Mouse (Mus musculus) spleen, adult 18-20 months (tissue): Measurements from ENCODE around the gene Smurf1.

Experiments
- DNase-seq, 2 experiments: peaks; one replicate each; pipeline ENCODE4 v3.0.0; 2022; ENCODE audit warnings: mixed read lengths in 2 of 2

The Smurf1 gene

DNA sequence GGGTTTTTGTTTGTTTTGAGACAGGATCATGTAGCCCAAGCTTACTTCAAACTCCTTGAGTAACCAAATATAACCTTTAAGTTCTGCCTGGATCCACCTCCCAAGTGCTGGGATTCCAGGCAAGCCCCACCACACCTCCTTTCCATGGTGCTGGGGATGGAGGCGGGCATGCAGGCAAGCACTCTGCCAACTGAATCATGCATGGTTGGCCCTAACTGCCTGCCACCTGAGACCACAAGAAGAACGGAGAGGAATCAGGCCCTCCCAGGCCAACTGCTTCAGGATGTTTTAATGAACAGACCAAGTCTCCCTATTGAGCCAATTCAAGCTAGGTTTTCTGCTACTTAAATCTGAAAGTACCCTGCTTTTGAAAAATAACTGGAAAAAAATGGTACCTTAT lies 13.1 kb downstream of the Smurf1 start:
- DNase-seq: no peak

DNA sequence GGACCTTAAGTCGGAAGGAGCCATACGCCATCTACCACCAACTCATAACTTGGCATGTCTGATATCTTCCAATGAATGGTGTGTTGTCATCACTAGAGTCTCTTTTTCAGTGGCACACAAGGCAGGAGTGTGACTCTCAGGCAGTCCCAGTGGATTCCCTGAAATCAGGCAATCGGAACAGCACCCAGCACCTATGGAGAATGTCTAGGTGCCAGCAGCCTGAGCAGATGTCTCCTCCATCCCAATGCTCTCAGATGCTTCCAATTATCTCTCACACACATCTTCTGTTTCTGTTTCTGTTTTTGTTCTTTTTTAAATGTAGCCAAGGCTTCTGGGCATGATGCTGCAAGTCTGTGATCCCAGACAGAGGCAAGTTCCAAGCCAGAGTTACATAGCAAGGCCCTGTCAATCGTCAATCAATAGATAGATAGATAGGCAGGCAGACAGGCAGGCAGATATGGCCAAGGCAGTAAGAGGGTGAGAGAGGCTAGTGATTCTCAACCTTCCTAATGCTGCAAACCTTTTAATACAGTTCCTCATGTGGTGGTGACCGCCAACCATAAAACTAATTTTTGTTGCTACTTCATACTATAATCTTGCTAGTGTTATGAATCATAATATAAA lies 15.1 kb downstream of the Smurf1 start:
- DNase-seq: no peak

DNA sequence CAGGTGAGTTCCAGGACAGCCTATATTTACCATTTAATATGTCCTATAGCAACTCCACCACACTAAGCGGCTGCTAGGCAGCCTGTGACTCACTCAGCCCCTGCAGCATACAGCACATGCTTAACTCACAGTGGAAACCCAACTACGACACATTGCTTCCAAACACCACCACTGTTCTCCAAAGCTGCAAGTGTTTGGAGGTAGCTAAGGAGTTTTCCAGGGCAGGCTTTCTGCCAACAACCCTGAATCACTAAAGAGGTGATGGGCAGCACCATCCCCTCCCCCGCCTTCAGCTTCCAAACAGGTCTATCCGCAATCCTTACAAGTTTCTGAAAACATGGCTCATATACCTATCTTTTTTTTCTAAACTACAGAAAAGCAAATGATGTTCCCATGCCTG lies 15.8 kb downstream of the Smurf1 start:
- no peak for DNase-seq

DNA sequence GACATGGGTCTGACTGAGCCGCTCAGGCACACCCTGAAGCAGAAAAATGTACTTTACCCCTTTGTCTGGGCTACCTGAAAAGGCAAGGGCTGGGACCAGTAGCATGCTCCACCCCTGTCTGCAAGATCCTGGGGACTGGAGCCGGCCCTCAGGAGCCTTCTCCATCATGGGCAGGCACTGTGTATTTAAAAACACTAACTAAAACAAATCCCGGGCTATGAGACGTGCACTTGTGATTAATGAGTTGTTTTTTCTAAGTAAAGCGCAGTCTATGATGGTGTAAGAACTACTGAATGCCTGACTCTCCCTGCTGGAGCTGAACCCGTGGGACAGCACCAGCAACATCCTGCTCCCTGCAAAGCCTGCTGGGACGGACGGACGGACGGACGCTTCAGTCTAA lies 17.2 kb downstream of the Smurf1 start:
- DNase-seq: no peak

DNA sequence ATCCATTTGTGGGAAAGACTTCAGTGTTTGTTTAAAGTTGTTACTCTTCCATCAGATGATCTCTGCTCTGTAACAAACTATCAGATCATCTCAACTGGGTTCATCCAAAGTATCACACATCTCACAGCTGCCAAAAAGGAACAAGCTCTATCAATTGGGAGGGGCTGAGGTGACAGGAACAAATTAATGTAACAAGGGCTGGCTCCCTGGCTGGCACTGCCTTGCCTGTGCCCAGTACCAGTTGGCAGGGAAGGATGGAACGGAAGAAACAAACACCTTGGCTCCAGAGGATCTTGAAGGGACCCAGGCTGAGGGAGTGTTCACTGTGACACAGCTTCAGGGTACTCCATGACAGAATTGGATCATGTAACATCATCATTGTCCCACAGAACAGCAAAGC lies 17.6 kb downstream of the Smurf1 start:
- no peak for DNase-seq

DNA sequence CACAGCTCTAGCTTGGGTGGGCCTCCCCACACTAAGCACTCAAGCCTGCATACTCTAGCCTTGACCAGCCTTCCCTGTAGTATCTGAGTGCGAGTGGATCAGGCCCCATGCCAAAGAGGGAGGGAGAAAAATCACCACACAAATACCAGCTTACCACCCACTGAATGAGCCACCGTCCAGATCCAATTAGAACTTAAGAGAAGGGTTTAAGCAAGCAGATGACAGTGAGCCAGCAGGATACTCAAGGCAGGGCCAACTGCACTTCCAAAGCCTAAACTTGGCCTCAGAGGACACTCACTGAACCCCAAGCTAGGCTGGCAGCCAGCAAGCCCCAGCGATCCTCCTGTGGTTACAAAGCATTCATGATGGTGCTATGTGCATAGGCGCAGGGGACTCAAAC lies 19.6 kb downstream of the Smurf1 start:
- DNase-seq: no peak

DNA sequence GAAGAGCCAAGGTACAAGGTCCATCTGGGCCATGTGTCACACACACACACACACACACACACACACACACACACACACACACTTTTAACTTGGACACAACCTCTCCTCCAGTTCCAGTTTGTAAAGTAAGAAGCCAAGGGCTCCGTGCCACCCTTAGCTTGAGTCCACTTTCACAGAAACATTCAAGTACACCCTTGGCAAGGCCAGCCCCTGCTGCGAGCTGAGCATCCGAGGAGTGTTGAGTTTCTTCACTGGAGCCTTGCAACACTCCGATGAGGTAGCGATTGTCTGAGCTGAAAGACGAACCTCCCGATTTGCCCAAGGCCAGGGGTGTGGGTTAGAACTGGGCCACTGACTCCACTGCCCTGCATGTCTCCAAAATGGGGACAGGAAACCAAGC lies 20.7 kb downstream of the Smurf1 start:
- DNase-seq: no peak

DNA sequence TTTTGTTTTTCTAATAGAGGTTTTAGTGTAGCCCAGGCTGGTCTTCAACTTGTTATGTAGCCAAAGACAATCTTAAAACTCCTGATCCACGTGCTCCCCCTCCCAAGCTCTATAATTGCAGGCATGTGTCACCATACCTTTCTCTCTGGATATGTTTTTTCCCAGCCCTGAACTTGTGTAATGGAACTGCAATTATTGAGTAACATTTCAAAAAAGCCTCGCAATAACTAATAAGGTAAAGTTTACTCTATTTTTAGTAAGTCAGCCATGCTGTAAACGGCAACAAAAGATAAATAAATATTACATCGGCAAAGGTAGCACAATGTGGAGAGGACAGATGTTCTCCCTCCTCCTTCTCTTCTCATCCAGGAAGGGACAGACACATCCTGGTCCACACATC lies 21.3 kb downstream of the Smurf1 start:
- DNase-seq: no peak

DNA sequence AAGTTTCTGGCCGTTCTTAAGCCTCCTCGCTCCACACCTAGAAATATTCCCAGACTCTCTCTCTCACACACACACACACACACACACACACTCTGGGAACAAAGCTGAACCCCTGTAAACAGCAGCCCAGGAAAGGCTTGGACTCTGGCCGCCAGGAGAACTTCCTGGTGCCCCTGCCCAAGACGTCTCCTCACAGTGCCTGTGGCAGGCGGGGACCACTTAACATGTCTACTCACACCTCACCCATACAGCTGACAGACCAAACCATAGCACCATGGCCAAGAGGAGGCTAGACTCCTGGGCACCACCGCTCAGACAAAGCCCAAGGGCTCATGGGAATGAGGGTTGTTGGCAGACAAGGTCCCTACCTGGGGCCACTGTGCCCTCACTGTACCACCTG lies 22.3 kb downstream of the Smurf1 start:
- no peak for DNase-seq

DNA sequence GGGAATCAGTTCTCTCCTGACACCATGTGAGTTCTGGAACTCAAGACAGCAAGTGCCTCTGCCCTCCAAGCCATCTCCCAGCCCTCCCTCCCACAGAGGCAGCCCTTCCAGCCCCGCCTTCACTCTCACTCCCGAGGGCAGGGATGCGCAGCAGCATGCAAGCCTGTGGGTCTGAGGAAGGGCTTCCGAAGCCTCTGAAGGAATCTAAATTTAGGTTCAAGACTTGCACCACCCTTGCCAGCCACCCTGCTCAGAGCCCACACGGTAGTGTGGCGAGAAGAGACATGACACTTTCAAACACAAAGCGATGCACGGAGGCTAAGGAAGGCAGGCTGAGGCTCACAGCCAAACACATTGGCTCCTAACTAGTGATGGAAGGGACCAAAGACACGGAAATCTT lies 23.2 kb downstream of the Smurf1 start:
- no peak for DNase-seq

DNA sequence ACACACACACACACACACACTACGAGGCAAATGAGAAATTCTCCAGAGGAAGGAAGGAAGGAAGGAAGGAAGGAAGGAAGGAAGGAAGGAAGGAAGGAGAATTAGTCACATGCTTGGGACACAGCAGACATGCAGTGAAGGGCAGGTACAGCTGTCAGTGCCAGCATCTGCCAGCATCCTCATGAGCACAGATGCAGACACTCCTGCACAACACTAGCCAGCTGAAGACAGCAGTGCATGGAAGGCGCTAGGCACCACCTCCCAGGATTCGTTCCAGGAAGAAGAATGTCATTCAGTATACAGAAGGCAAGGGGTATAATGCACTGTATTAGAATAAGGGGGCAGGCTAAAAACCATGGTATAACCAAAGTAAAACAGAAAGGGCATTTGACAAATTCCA lies 24.7 kb downstream of the Smurf1 start:
- DNase-seq: no peak

DNA sequence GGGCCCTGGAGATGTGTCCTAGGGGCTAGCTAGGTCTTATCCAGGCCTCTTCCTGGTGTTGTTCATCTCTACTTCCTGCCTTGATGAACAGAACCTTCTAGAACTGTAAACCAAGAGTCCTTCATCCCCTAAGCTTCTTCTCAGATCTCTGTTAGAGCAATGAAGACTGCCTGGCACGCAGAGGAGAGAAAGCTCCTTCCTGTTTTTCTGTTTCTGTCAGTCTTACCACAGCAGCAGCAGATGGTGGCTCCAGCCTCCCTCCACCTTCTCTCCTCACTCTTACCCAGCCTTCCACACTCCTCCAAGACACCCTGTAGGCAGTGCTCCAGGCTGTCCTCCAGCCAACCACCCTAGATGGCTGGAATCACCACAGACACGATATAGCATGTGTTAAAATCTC lies 28.3 kb downstream of the Smurf1 start:
- no peak for DNase-seq

DNA sequence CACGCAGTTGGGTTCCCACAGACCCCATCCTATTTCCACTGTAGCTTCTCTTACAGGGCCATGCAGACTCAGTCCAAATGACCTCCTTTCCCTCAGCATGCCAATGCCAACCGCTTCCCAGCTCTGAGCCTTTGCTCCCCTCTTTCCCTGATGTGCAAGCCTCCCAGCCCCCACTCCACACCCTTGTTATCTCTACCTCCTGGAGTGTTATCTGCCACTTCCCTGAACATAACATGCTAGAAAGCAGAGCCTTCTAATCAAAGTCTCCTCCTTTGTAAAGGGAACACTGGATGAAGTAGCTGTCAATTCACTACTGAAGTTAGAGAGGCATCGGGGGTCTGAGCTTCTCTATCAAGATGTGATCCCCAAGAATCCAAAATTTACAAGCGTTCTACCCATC lies 32.2 kb downstream of the Smurf1 start:
- DNase-seq: no peak

DNA sequence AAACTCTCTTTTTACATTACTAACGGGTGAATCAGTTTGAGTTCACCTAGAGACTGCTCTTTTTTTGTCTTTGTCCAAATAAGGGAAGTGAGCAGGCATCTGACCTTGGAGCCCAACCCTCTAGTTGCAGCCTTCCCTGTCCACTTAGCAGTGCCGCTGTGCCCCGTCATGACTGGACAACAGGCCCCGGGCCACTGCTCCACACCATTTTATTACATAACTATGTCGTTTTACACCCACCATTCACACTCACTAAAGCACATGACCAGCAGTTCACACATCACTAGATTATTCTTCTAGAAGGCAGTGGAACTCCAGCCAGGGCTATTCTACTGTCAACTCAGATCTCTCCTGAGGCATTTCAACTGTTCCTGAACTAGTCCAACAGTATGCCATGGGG lies 33.8 kb downstream of the Smurf1 start:
- DNase-seq: no peak

DNA sequence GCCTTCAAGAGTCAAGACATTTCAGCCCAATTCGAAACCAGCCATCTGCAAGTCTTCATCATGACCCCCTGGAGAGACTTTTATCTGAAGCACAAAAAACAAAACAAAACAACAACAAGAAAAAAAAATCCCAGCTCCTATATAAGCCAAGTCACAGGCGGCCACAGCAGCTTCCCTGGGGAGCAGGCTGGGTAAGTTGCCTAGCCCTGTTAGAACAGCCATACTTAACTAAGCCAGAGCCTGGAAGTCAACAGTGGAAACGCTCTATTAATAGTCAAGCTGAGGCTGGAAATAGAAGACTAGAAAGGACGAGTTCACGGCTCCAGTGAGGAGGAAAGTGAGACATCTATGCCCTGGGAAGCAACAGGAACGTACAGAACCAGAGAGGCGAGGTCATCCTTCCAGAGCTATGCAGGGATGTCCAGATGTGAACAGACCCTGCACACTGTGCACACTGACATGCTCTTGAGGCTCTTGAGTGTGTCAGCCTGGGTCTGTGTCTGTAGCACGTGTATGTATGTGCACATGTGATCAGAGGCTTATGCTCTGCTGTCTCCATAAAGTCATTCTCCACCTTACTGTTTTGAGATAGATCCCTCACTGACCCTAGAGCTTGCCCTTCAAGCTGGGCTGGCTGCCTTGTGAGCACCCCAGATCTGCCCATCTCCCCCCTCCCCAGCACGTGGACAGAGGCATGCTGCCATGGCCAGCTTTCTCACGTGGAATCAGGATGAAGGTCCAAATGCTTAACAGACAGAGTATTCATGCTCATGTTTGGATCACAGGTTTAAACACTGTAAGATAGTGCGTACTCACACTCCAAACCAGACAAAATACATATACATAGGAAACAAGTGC lies 36.6 kb downstream of the Smurf1 start:
- DNase-seq: no peak

DNA sequence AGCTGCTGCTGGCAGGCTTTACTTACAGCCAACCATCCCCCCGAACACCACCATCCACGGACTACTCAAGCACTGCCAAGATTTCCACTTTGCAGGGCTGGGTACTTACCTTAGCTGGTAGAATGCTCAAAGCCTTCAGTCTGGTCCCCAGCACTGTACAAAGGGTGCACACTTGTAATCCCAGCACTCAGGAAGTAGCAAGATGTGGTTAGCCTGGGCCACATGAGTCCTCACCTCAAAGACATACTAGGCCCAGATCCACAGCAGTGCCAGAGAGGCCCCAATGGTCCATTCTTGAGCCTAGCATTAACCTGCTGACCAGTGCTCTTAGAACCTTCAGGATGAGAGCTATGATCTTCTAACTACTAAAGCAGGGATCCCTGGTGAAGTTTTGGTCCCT lies 39.4 kb downstream of the Smurf1 start:
- no peak for DNase-seq

DNA sequence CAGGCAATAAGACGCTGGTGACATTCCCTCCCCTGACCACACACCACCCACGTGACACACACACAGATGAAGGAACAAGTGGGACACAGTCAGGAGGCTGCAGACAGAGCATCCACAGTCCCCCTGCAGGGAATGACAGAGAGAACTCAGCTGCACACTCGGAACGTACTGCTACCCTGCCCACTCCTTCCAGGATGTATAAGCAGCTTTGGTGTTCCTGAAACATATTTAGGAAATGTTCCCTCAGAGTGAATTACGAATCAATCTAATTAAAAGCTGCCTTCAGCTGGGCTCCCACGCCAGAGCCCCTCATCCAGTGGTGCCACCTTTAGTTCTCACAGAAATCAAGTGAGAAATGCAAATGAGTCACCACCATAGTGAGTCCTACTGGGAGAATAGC lies 42.3 kb downstream of the Smurf1 start:
- DNase-seq: no peak

DNA sequence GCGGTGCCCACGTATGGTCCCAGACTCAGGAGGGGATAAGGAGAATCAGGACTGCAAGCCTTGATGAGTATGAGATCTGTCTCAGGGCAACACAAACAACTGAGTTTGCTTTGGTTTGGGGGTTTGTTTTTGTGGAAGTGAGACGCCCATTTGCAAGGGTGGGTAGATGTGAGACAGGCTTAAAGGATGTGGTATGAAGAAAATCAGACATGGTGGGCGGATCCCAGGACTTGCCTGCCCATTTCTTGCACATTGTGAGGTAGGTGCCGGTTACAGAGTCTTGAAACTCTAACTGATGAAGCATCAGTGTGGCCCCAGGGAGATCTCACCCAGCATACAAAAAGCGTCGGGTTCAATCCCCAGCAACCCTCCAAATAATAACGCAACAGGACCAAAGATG lies 45.9 kb downstream of the Smurf1 start:
- no peak for DNase-seq

DNA sequence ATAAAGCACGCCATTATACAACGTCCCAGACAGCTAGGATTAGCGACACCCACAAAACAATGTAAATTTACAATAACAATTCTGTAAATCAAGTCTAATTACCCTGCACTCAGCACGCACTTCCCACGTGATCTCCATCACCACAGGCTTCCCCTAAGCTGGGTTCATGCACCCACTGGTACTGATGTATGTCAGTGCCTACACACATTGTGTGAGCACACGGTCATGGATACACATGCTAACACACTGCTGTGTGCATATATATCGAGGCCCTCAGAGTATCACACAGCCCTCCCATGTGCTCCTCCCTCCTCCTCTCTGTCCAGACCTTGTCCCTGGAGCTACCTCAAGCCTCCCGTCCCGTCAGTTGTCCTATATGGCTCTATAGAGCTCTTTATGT lies 46.5 kb downstream of the Smurf1 start:
- DNase-seq: no peak

DNA sequence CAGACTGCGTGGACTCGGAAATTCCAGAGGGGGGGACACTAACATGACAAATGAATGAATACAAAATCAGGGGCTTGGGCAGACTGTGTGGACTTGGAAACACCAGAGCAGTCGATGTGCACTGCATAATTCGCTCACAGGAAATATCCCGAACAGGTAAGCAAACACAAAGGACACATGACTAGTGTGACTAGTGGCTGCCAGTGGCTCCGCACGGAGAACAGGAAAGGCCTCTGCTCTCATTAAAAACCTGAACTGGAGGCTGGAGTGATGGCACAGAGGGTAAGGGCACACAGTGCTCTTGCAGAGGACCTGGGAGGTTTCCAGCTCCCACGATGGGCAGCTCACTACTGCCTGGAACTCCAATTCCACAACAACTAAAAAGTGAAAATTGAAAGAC lies 47.4 kb downstream of the Smurf1 start:
- DNase-seq: no peak

DNA sequence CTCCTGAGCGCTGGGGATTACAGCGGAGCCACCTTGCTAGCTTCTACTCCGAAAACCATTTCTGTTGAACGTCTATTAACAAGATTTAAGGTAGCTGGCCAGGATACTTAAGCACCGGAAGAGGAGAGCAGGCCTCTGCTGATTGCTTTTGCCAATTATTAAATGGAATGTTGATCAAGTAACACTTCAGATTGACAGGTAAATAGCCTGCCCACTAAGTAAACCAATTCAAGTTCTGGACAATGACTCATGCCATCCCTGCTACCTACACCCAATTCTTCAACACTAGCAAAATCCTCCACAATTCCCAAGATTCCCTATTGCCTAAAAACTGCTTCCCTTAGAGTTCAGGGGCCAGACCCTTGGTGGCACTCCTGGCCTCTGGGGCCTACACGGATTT lies 48.5 kb downstream of the Smurf1 start:
- DNase-seq: no peak

DNA sequence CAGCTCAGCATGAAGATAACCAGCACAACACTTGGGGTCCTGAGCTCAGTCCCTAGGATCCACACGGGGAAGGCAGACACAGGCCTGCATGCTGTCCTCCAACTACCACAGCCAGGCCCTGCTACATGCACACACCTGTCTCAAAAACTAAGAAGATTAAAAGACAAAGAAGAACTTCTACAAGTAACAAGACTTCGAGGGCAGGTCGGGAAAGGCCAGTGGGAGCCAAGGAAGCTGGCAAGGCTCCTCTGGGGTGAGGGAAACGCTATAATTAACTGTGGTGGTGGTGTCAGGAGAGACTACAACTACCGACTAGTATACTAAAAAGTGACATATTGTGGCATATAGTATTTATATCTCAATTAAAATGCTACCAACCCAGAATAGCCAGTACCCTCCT lies 49.8 kb downstream of the Smurf1 start:
- DNase-seq: no peak

DNA sequence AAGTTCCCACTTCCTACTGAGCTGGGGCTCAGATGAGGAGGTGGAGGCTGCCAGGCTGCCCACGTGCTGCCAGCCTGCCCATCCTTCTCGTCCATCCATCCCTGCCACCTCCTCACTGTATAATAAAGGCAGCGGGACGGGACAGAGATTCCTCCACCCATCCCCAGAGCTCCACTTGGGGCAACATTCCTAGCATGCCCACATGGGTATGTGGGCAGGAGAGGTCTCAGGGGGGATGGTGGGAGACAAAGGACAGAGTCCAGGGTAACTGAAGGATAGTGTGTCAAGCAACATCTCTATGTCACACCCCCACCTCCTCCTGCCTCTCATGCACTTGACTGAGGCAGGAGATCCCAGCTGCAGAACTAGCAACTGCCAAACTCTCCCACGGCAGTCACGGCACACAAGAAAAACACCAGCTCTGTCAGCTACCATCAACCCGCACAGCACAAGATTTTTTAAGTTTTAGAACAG lies 51.2 kb downstream of the Smurf1 start:
- no peak for DNase-seq

DNA sequence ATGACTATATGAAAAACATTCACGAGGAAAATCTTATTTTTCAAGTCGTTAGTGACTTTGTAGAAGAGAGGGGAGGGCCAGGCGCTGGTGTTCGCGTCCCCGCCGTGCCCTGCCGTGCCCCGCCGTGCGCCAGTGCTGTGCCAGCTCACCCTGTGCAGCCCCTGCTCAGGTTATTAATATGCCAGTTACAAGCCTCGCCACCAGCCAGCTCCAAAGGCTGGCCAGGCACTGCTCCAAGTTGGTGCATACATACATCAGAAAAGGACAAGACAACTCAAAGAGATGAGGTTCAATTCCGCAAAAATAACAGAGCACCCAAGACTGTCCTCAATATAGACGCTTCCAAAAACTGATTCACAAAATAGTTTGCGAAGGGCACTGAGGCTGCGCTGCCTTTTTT lies 51.7 kb downstream of the Smurf1 start:
- DNase-seq: no peak

DNA sequence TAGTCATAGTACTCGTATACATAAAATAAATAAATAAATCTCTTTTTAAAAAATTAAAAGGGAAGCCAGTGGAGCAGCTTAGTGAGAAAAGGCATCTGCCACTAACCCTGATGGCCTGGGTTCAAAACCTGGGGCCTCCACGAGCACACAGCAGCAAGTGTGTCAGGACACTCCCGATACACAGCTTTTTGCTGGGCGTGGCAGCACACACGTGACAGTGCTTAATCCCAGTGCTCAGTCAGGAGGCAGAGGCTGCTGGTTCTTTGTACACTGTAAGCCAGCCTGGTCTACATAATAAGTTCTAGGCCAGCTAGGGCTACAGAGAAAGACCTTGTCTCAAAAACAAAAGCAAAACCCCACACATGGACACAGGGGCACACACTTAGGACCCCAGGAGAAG lies 52.3 kb downstream of the Smurf1 start:
- no peak for DNase-seq
